Mouse (Mus musculus): Measurements from ENCODE around the gene Cnnm3. TPM values are rescaled to one million over a fixed set of nuclear protein-coding genes. Genes with fewer than 3 reads are reported as not detected.
"Not testable (repeated sequence)": the region's sequence is repeated elsewhere in the genome, so short reads cannot be mapped to it uniquely, and the experiment has no call there.

Cnnm3 gene
- polyA plus RNA-seq, 1 experiment from 2014 or later, result 4.6 TPM

GRCm38 (mm10) chr1:36529274-36529673 is 17.6 kb downstream of the Cnnm3 start:
- ATAC-seq (ENCODE audit: low FRiP score, low read depth), result no peak

DNA sequence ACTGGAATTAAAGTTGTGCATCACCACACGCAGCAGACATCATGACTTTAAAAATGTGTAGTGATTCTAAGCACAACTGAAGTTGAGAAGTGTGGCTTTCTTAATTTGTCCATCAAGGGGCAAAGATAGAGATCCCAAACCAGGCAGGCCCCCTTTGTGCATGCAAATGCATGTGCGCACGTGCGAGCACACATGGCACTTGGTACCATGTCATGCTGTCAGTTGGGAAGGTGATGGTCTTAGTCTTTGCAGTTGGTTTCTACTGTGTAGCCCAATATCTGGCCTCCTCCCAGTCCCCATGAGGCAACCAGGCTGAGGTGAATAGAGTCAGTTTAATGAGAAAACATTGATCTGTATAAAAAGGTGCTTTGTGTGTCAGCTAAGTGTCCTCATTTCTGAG is 18.2 kb downstream of the Cnnm3 start:
- no peaks in the 10 kb centered on the region for H3K27me3 ChIP-seq
- H3K9ac ChIP-seq (replicated peaks), result no peak overlapping the region
- no peak overlapping the region for H3K4me2 ChIP-seq (replicated peaks)
- 90% methylated on average over 4 of the region's 4 CpGs for WGBS
- no peak overlapping the region for H3K4me3 ChIP-seq
- H3K27ac ChIP-seq (replicated peaks), result no peak overlapping the region
- H3K9me3 ChIP-seq, result no peaks in the 10 kb centered on the region
- H3K4me1 ChIP-seq, result peaks cover 11% of the 10 kb centered on the region; the same call in 1 of the 2 replicates
- H3K36me3 ChIP-seq, result peaks cover 30% of the 10 kb centered on the region
- ATAC-seq (ENCODE audit: low FRiP score, low read depth), result no peak

More at GRCm38 (mm10) chr1:36529274-36529673, 17.6 kb downstream of the Cnnm3 start:
- WGBS, result 90% methylated on average over 4 of the region's 4 CpGs
- no peak overlapping the region for H3K27ac ChIP-seq (replicated peaks)
- no peaks in the 10 kb centered on the region for H3K9me3 ChIP-seq
- H3K4me3 ChIP-seq, result no peak overlapping the region
- H3K9ac ChIP-seq (replicated peaks), result no peak overlapping the region
- H3K4me2 ChIP-seq (replicated peaks), result no peak overlapping the region
- H3K27me3 ChIP-seq, result no peaks in the 10 kb centered on the region
- H3K36me3 ChIP-seq, result peaks cover 36% of the 10 kb centered on the region
- H3K4me1 ChIP-seq, result peaks cover 11% of the 10 kb centered on the region; the same call in 1 of the 2 replicates

DNA sequence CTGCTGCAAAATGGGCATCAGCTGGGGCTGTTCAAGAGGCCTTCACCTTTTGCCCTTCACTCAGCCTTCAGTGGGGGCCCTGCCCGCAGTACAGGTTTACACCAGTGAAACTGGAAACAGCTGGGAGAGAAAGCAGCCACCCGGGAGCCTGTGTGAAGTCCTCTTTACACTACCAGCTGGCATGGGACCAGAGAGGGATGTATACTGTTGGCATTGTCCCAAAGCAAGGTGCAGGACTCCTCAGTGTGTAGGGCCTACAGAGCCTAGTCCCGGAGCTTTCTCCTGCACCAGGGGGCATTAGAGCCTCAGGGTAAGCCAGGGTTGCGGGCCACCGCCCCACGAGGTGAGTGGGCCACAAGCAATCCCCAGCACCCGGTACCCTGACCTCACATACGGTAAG is 18.8 kb downstream of the Cnnm3 start:
- H3K27me3 ChIP-seq, result no peaks in the 10 kb centered on the region
- H3K4me3 ChIP-seq, result no peak overlapping the region
- no peaks in the 10 kb centered on the region for H3K9me3 ChIP-seq
- H3K4me1 ChIP-seq, result peaks cover 11% of the 10 kb centered on the region; the same call in 1 of the 2 replicates
- WGBS, result 81% methylated on average over 8 of the region's 8 CpGs
- ATAC-seq (ENCODE audit: low FRiP score, low read depth), result no peak
- no peak overlapping the region for H3K27ac ChIP-seq (replicated peaks)
- no peak overlapping the region for H3K4me2 ChIP-seq (replicated peaks)
- peaks cover 24% of the 10 kb centered on the region for H3K36me3 ChIP-seq
- no peak overlapping the region for H3K9ac ChIP-seq (replicated peaks)

- H3K4me2 ChIP-seq (replicated peaks), result no peak overlapping the region
- H3K9me3 ChIP-seq, result no peaks in the 10 kb centered on the region
- H3K4me3 ChIP-seq, result no peak overlapping the region
- ATAC-seq (ENCODE audit: low FRiP score, low read depth), result no peak
- no peak overlapping the region for H3K27ac ChIP-seq (replicated peaks)
- WGBS, result 92% methylated on average over 7 of the region's 7 CpGs
- H3K27me3 ChIP-seq, result no peaks in the 10 kb centered on the region
- peaks cover 19% of the 10 kb centered on the region; the same call in 1 of the 2 replicates for H3K36me3 ChIP-seq
- peaks cover 11% of the 10 kb centered on the region; the same call in 1 of the 2 replicates for H3K4me1 ChIP-seq
- H3K9ac ChIP-seq (replicated peaks), result no peak overlapping the region
These were observed 19.3 kb downstream of the Cnnm3 start for GRCm38 (mm10) chr1:36530962-36531361.

DNA sequence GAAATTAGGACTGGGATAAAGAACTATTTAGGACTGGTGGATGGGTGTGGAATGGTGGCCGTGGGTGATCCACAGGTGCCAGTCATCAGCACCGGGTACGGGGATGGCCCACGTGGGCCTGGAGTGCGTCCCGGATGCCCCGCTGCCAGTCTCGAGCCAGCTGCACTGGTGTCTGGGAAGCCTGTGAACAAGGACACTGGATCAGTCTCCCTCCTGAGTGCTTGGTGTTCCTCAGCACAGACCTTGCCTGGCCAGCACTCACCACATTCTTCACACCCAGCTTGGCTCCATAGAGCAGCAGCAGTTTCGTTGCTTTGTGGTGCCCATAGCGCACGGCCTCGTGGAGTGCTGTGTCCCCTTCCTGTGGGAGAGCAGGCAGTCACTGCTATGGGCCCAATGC is 19.8 kb downstream of the Cnnm3 start:
- Histone ChIP-seq H3K9me3 (no peaks in the 10 kb centered on the region), H3K4me1 (peaks cover 11% of the 10 kb centered on the region; the same call in 1 of the 2 replicates), H3K27ac (replicated peaks) (no peak overlapping the region), H3K27me3 (no peaks in the 10 kb centered on the region), H3K4me3 (no peak overlapping the region), H3K9ac (replicated peaks) (no peak overlapping the region), H3K36me3 (0 out of 2 replicates have a peak, but pooled peaks cover 15% of the 10 kb centered on the region), H3K4me2 (replicated peaks) (no peak overlapping the region)
- no peak for ATAC-seq (ENCODE audit: low FRiP score, low read depth)
- WGBS, result 87% methylated on average over 12 of the region's 12 CpGs

DNA sequence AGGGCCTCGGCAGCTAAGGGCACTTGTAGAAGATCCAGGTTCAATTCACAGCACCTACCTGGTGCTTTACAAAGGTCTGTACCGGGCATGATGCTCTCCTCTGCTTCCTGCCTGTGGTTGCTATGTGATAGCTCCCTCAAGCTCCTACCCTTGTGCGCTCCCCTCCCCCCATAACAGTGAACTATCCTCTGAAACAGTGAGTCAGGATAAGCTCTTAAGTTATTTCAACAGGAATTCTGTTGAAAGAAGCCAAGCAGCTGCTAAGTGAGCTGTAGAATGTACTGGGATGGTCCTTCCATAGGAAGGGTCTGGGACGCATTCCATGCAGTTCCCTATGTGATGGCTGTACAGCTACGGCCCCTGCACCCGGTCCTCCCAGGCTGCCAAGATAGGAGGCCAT is 21.9 kb downstream of the Cnnm3 start:
- Histone ChIP-seq H3K27me3 (no peaks in the 10 kb centered on the region), H3K4me1 (peaks cover 5% of the 10 kb centered on the region; the same call in 1 of the 2 replicates), H3K4me2 (replicated peaks) (no peak overlapping the region), H3K36me3 (peaks cover 12% of the 10 kb centered on the region), H3K9ac (replicated peaks) (no peak overlapping the region), H3K4me3 (no peak overlapping the region), H3K27ac (replicated peaks) (no peak overlapping the region), H3K9me3 (no peaks in the 10 kb centered on the region)
- no peak for ATAC-seq (ENCODE audit: low FRiP score, low read depth)
- 88% methylated on average over 6 of the region's 6 CpGs for whole genome bisulfite sequencing

DNA sequence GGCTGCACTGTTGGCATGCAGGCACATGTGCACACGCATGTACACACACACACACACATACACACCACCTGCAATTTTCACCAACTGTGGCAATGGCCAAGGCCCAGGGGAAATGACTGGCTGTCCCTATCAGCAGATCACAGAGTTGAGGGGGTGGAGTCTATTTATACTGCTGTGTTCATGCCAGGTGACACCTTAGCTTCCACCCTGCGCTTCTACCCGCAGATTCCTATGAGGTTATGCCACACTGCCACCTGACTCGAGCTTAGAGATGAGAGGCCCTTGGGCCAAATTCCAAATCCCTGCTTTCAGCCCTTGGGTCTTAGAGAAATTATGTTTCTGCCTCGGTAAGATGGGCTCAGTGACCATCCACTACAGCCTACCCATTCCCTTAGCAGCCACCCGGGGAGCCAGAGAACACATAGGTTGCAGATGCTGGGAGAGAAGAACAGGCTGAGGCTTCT is 23.0 kb downstream of the Cnnm3 start:
- no peak overlapping the region for H3K27ac ChIP-seq (replicated peaks)
- no peaks in the 10 kb centered on the region for H3K9me3 ChIP-seq
- no peak overlapping the region for H3K4me2 ChIP-seq (replicated peaks)
- ATAC-seq (ENCODE audit: low FRiP score, low read depth), result no peak
- H3K4me3 ChIP-seq, result no peak overlapping the region
- H3K36me3 ChIP-seq, result peaks cover 21% of the 10 kb centered on the region
- H3K4me1 ChIP-seq, result peaks cover 4% of the 10 kb centered on the region; the same call in 1 of the 2 replicates
- no peaks in the 10 kb centered on the region for H3K27me3 ChIP-seq
- WGBS, result 89% methylated on average over 6 of the region's 6 CpGs
- no peak overlapping the region for H3K9ac ChIP-seq (replicated peaks)

- Histone ChIP-seq H3K36me3 (peaks cover 29% of the 10 kb centered on the region), H3K9ac (replicated peaks) (no peak overlapping the region), H3K4me1 (peaks cover 4% of the 10 kb centered on the region; the same call in 1 of the 2 replicates), H3K4me2 (replicated peaks) (no peak overlapping the region), H3K27me3 (no peaks in the 10 kb centered on the region), H3K4me3 (no peak overlapping the region), H3K9me3 (no peaks in the 10 kb centered on the region), H3K27ac (replicated peaks) (no peak overlapping the region)
- WGBS, result 90% methylated on average over 11 of the region's 11 CpGs
- ATAC-seq (ENCODE audit: low FRiP score, low read depth), result no peak
These were observed 24.1 kb downstream of the Cnnm3 start for GRCm38 (mm10) chr1:36535477-36536396.

DNA sequence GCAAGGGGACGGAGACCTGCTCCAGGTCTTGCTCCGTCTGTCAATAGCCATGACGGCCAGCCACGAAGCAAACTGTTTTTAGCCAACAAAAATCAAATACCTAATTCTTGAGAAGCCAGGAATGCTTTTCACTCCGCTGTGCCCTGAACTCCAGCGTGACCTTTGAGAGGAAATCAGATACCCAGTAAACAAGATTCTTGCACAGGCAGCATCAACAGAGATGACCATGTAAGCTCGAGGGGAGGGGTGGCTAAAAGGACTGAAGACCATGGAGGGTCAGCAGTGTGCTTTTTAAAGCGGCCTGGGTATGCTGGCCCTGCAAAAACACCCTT is 24.7 kb downstream of the Cnnm3 start:
- ATAC-seq (ENCODE audit: low FRiP score, low read depth), result no peak
- no peak overlapping the region for H3K4me2 ChIP-seq (replicated peaks)
- no peaks in the 10 kb centered on the region for H3K9me3 ChIP-seq
- no peaks in the 10 kb centered on the region for H3K27me3 ChIP-seq
- peaks cover 4% of the 10 kb centered on the region; the same call in 1 of the 2 replicates for H3K4me1 ChIP-seq
- no peak overlapping the region for H3K9ac ChIP-seq (replicated peaks)
- peaks cover 31% of the 10 kb centered on the region for H3K36me3 ChIP-seq
- H3K4me3 ChIP-seq, result no peak overlapping the region
- H3K27ac ChIP-seq (replicated peaks), result no peak overlapping the region
- WGBS, result 83% methylated on average over 8 of the region's 8 CpGs

DNA sequence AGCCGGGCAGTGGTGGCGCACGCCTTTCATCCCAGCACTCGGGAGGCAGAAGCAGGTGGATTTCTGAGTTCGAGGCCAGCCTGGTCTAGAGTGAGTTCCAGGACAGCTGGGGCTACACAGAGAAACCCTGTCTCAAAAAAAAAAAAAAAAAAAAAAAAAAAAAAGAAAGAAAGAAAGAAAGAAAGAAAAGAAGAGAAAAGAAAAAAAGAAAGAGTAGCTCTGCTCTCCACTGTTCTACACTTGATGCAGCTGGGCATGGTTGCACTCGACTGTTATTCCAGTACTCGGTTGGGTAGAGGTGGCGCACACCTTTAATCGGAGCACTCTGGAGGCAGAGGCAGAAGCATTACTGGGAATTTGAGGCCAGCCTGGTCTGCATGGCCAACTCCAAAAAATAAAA is 25.1 kb downstream of the Cnnm3 start, which contains the start of gene Ankrd23:
Gene Ankrd23 (minus strand): TSS at position 101 of the 400 bp plus-strand sequence.
- not testable (repeated sequence) for ATAC-seq (ENCODE audit: low FRiP score, low read depth); H3K9ac ChIP-seq (replicated peaks); H3K27me3 ChIP-seq; H3K4me1 ChIP-seq; H3K4me2 ChIP-seq (replicated peaks); H3K27ac ChIP-seq (replicated peaks); H3K9me3 ChIP-seq; H3K4me3 ChIP-seq
- H3K36me3 ChIP-seq, result peaks cover 31% of the 10 kb centered on the region
- WGBS, result 95% methylated on average over 9 of the region's 9 CpGs

DNA sequence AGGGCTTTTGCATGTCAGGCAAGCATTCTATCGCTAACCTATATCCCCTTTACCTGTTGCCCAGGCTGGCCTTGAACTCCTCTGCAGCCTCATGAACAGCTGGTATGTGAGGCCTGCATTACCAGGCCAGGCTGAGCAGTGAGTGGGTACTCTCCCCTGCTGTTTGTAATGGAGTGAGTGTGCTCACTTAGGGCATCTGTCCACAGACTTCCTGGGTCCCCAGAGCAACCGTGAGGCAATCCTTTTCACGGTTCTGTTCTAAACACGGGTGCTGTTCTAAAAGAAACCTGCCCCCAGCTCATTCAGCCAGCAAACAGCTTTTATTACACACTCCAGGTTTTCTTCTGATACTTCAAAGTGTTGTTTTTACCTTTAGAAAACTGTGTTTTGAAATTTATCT is 27.1 kb downstream of the Cnnm3 start:
- no peak overlapping the region for H3K9ac ChIP-seq (replicated peaks)

DNA sequence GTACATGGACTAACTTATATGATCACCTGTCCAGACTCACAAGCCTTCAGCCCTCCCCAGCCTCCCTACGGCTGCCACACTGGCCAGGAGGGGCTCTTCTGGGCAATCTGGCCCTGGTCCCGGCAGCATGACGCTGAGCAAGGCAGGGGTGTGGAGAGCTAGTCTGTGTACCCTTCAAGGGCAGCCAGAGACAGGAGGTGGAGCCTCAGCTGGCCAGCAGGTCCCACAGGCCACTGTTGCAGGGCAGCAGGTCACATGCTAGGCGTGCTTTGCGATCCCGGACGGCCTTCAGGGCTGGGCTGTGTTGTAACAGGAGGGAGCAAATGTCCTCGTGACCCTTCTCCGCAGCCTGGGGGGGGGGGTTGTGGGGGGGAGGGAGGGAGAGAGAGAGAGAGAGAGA is 27.5 kb downstream of the Cnnm3 start, which contains the start of gene Gm42417:
Gene Gm42417 (minus strand): TSS at position 244 of the 400 bp plus-strand sequence.
- ATAC-seq (ENCODE audit: low FRiP score, low read depth), result no peak
- Histone ChIP-seq H3K36me3 (peaks cover 38% of the 10 kb centered on the region), H3K4me2 (replicated peaks) (no peak within 1 kb of the TSS), H3K9ac (replicated peaks) (no peak within 1 kb of the TSS), H3K27ac (replicated peaks) (no peak within 1 kb of the TSS), H3K27me3 (no peaks in the 10 kb centered on the region), H3K4me1 (peaks cover 4% of the 10 kb centered on the region; the same call in 1 of the 2 replicates), H3K9me3 (no peaks in the 10 kb centered on the region), H3K4me3 (no peak within 1 kb of the TSS)
- 73% methylated on average over 9 of the region's 9 CpGs for WGBS

More for the DNA sequence above, 27.1 kb downstream of the Cnnm3 start:
- no peak overlapping the region for H3K4me2 ChIP-seq (replicated peaks)
- 89% methylated on average over 4 of the region's 4 CpGs for WGBS
- H3K4me1 ChIP-seq, result peaks cover 4% of the 10 kb centered on the region; the same call in 1 of the 2 replicates
- H3K36me3 ChIP-seq, result peaks cover 38% of the 10 kb centered on the region
- H3K27ac ChIP-seq (replicated peaks), result no peak overlapping the region
- no peaks in the 10 kb centered on the region for H3K9me3 ChIP-seq
- no peaks in the 10 kb centered on the region for H3K27me3 ChIP-seq
- no peak overlapping the region for H3K4me3 ChIP-seq
- no peak for ATAC-seq (ENCODE audit: low FRiP score, low read depth)
